Mouse (Mus musculus) limb, embryonic 15.5 days (tissue): ENCODE results near the gene Platr17. TPM values are rescaled to one million over a fixed set of nuclear protein-coding genes. Genes with fewer than 3 reads are reported as not detected.

Experiments used
- ATAC-seq: fragments of 200-750 bp; cut with Nextera tagmentation; 2 replicates; pipeline ENCODE4 v1.8.0; 2017; ENCODE audit warnings: low read depth, moderate TSS enrichment; ENCODE audit not compliant: insufficient number of reproducible peaks, low FRiP score, low TSS enrichment
- H3K27ac ChIP-seq: fragments of 300-500 bp; sonication (generic); 2 replicates; pipeline ENCODE4 v1.5.1; 2015; ENCODE audit warnings: moderate library complexity, mild to moderate bottlenecking, inconsistent platforms
- H3K27me3 ChIP-seq: fragments of 300-500 bp; sonication (generic); 2 replicates; pipeline ENCODE4 v1.6.1; 2015; ENCODE audit warnings: inconsistent platforms
- H3K36me3 ChIP-seq: fragments of 300-500 bp; sonication (generic); 2 replicates; pipeline ENCODE4 v1.6.1; 2015; ENCODE audit warnings: inconsistent platforms
- H3K4me1 ChIP-seq: fragments of 300-500 bp; sonication (generic); 2 replicates; pipeline ENCODE4 v1.6.1; 2015; ENCODE audit warnings: inconsistent platforms
- H3K4me2 ChIP-seq: fragments of 300-500 bp; sonication (generic); 2 replicates; pipeline ENCODE4 v1.6.1; 2015; ENCODE audit warnings: mild to moderate bottlenecking, inconsistent platforms
- H3K4me3 ChIP-seq: fragments of 300-500 bp; sonication (generic); 2 replicates; pipeline ENCODE4 v1.5.1; 2015; ENCODE audit warnings: mild to moderate bottlenecking, inconsistent platforms
- H3K9ac ChIP-seq: fragments of 300-500 bp; sonication (generic); 2 replicates; pipeline ENCODE4 v1.6.1; 2015; ENCODE audit warnings: inconsistent platforms
- H3K9me3 ChIP-seq: fragments of 300-500 bp; sonication (generic); 2 replicates; pipeline ENCODE4 v1.6.1; 2016; ENCODE audit warnings: inconsistent platforms
- WGBS: fragments of 180-500 bp; shearing (Covaris S2); methylation state at CpG from one replicate; pipeline ENCODE4 v1.1.7; 2015; 5-methylcytosine and 5-hydroxymethylcytosine counted together
- polyA plus RNA-seq: library from polyadenylated mRNA; unstranded; fragments of >200 nt; fragmentation: Nextera tagmentation; extraction: Ambion mirVana; gene quantifications from 2 replicates; pipeline ENCODE4 v1.2.1, GENCODE M21; 2015

Gene Platr17
- polyA plus RNA-seq, 1 experiment from 2014 or later = 0.19 TPM

DNA sequence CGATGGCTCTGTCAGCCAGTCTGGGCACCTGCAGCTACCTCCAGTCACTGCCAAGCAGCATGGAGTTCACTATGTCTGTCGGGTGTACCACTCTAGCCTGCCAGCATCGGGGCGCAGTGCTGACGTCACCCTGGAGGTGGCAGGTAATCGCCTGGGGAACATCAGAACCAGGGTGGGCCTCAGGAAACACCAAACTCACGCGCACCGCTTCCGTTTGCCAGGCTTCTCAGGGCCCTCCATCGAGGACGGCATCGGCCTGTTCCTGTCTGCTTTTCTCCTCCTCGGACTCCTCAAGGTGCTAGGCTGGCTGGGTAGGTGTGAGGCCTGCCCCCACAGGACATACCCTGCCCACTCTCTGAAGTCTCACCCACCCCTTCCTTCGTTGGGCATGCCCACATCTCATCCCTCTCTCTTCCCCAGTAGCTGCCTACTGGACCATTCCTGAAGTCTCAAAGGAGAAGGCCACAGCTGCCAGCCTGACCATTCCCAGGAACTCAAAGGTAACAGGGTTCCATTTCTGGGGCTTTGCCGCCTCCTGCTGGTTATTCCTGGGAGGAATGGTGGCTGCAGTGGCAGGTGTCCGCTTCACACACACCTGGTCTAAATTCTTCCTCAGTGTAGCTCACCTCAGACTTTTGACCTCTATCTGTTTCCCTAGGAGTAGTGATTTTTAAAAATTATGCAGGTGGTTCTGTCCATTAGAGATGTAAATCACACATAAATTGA, 21.4 kb downstream of the Platr17 start:
- Histone ChIP-seq H3K9me3 (no peaks in the 10 kb centered on the region), H3K36me3 (peaks cover 22% of the 10 kb centered on the region), H3K4me3 (no peak overlapping the region), H3K9ac (no peak overlapping the region), H3K4me2 (no peak overlapping the region), H3K4me1 (peaks cover 28% of the 10 kb centered on the region), H3K27ac (no peak overlapping the region), H3K27me3 (no peaks in the 10 kb centered on the region)
- 76% methylated on average over 17 of the region's 17 CpGs for WGBS
- no peak for ATAC-seq

DNA sequence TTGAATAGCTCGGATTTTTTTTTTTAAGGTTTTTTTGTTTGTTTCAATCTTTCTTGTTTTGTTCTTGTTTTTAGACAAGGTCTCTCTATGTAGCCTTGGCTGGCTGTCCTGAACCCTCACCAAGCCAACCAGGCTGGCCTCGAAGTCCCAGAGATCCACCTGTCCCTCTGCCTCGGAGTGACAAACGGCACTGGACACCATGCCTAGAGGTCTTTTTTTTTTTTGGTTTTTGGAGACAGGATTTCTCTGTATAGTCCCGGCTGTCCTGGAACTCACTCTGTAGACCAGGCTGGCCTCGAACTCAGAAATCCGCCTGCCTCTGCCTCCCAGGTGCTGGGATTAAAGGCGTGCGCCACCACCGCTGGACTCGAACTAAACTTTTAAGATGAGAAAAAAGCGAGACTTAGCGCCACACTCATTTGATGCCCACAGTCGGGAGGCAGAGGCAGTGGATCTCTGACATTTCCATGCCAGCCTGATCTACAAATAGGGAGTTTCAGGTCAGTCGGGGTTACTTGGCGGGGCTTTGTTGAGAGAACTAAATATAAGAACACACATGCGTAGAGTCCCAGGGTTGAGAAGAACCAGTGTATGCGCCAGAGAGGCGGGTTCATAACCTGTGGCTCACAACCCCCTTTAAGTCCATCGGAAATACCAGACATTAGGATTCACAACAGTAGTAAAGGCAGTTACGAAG, 23.5 kb downstream of the Platr17 start:
- H3K9ac ChIP-seq = peak overlapping the region; percentile 63
- peaks cover 34% of the 10 kb centered on the region for H3K4me1 ChIP-seq
- peaks cover 38% of the 10 kb centered on the region for H3K36me3 ChIP-seq
- H3K4me3 ChIP-seq = peak overlapping the region; percentile 87
- 61% methylated on average over 21 of the region's 21 CpGs for WGBS
- H3K4me2 ChIP-seq = peak overlapping the region; percentile 97
- H3K27ac ChIP-seq = peak overlapping the region; percentile 97; the same call in 1 of the 2 replicates
- H3K9me3 ChIP-seq = no peaks in the 10 kb centered on the region
- no peaks in the 10 kb centered on the region for H3K27me3 ChIP-seq
- ATAC-seq = no peak

DNA sequence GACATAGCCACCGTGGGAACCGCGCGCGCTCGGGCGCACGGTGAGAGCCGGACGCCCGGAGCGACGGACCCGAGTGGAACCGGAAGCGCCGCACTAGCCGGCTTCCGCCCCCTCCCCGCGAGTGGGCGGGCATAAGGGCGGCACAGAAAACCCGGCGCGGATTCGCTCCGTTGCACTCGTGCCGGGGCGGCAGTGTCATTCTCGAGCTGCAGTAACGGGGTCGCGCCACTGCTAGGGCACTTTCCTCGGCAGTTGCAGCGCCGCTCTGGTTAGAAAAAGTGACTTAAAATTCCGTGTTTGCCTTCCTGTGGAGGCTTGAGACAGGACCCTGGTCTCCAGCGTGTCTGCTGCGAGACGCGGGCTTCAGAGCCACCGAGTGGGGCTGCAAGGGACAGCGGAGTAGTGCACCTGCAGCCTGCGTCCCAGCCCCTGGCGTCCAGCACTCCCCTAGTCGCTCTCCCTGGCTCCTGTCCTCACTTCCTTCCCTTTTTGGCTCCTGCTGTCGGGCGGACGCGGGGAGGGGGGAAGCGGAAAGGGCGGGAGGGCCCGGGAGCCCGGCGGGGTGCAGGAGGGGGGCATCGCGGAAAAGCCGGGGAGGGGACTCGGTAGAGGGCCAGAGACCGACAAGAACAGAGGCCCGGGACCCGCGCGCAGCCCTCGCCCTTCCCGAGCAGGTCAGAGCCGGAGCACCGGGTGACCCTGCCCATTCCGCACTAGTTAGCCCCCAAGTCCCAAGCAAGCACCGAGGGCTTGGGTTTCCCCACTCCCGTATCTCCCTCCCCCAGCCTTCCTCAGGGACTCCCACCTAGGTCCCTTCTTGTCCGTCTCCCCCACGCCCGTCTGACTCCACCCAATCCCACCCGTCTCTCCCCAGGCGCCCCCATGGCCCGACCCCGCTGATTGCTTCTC, 24.7 kb downstream of the Platr17 start, which contains the start of gene Rgl2:
Rgl2 (plus strand) TSS at position 173 of the 909 bp plus-strand sequence.
- H3K36me3 ChIP-seq = peaks cover 44% of the 10 kb centered on the region
- peaks cover 34% of the 10 kb centered on the region for H3K4me1 ChIP-seq
- H3K27ac ChIP-seq = peak within 1 kb of the TSS; percentile 97
- peak; percentile 64 for ATAC-seq
- under 1% methylated on average over 74 of the region's 80 CpGs for WGBS
- peak within 1 kb of the TSS; percentile 97 for H3K4me2 ChIP-seq
- H3K9me3 ChIP-seq = no peaks in the 10 kb centered on the region
- peak within 1 kb of the TSS; percentile 87 for H3K4me3 ChIP-seq
- no peaks in the 10 kb centered on the region for H3K27me3 ChIP-seq
- peak within 1 kb of the TSS; percentile 76 for H3K9ac ChIP-seq

DNA sequence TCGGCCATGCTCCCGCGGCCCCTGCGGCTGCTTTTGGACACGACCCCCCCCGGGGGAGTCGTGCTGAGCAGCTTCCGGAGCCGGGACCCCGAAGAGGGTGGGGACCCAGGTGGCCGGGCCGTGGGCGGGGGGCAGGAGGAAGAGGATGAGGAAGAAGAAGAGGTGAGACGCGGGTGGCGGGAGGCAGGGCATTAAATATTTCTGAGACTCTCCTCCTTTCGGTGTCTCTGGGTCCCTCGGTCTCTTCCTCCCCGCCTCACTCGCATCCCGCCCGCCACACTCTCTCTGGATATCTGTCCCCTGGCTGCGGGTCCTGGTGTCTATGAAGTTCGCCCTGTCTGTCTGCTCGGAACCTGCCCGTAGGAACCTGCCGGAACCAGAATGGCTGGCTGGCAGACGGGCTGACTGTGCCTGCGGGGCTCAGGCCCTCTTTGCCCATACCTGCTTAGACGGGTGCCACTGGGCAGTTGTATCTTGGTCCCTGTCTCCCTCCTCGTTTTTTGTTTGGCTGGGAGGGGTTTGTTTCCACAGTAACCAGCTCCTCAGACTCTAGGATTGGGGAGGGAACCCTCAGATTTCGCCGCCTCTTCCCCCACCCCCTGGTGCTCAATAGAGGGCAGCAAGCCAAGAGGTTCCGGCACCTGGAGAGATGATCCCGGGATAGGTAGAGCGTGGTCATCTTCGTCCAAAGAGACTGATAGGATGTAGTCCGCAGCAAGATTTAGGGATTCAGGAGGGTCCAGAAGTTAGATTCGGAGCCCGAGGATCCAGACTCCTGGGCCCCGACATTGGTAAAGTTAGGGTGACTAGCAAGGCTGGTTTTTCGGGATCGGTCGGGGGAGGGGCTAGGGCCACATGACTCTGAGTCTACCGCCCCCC, 25.6 kb downstream of the Platr17 start:
- WGBS = under 1% methylated on average over 45 of the region's 45 CpGs

DNA sequence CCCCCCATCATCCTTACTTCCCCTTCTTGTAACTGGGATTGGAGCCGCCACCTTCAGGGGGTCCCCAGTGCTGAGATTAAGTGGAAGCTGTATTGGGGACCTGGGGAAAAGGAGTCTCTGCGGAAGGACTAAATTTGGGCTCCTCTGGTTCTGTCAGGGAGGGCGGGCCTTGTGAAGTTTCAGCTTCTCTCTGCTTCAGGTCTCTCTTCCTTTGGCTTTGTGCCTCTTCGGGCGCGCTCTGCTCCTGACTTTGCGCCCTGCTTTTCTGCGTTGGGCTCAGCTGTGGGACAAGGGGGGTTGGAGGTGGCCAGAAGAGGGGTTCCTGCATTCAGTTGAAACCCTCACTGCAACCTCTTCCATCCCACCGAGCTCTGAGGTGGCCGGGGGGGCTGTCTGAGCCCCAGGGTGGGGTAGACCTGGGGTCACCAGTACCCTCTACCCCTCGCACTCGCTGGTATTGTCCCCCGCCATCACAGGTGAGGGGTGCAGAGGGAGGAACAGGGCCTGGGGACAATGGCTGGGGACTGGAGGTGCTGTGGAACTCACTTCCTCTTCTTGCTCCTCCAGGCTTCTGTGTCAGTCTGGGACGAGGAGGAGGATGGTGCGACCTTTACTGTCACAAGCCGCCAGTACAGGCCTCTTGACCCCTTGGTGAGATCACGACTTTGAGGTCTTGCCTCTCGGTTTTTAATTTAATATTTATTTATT, 26.4 kb downstream of the Platr17 start:
- 32% methylated on average over 18 of the region's 18 CpGs for WGBS
- Histone ChIP-seq H3K36me3 (peaks cover 48% of the 10 kb centered on the region), H3K4me1 (peaks cover 32% of the 10 kb centered on the region), H3K9ac (peak overlapping the region; percentile 76), H3K4me3 (peak overlapping the region; percentile 87), H3K4me2 (peak overlapping the region; percentile 97), H3K9me3 (no peaks in the 10 kb centered on the region), H3K27me3 (no peaks in the 10 kb centered on the region), H3K27ac (peak overlapping the region; percentile 97)
- ATAC-seq = no peak

More for the DNA sequence above, 25.6 kb downstream of the Platr17 start:
- Histone ChIP-seq H3K9me3 (no peaks in the 10 kb centered on the region), H3K4me3 (peak overlapping the region; percentile 87), H3K9ac (peak overlapping the region; percentile 76), H3K27me3 (no peaks in the 10 kb centered on the region), H3K36me3 (peaks cover 48% of the 10 kb centered on the region), H3K4me2 (peak overlapping the region; percentile 97), H3K27ac (peak overlapping the region; percentile 97), H3K4me1 (peaks cover 32% of the 10 kb centered on the region)
- ATAC-seq = no peak

DNA sequence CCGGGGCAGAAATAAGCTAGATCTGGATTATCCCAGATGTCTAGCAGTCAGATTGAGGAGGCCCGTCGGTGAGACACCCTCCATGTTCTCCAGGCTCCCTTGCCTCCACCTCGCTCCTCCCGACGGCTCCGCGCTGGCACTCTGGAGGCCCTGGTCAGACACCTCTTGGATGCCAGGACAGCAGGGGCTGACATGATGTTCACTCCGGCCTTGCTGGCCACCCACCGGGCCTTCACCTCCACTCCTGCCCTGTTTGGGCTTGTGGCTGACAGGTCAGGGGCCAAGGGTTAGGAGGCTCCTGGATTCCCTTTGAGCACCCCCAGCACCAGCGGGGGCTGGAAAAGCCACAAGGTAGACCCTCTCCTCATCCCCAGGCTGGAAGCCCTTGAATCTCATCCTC, 27.0 kb downstream of the Platr17 start:
- 92% methylated on average over 11 of the region's 11 CpGs for WGBS
- Histone ChIP-seq H3K9ac (no peak overlapping the region), H3K4me1 (peaks cover 32% of the 10 kb centered on the region), H3K36me3 (peaks cover 52% of the 10 kb centered on the region), H3K4me2 (no peak overlapping the region), H3K27me3 (no peaks in the 10 kb centered on the region), H3K9me3 (no peaks in the 10 kb centered on the region), H3K4me3 (no peak overlapping the region), H3K27ac (no peak overlapping the region)
- ATAC-seq = no peak

DNA sequence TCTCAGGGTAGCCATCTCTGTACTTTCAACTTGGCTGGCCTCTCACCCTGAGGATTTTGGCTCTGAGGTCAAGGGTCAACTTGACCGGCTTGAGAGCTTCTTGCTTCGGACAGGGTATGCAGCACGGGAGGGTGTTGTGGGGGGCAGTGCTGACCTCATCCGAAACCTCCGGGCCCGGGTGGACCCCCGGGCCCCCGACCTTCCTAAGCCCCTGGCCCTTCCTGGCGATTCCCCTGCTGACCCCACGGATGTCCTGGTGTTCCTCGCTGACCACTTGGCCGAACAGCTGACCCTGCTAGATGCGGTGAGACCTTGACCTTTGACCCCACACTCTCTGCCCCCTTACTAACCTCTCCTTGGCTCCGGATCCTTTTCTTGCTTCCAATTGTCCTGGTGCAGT, 27.5 kb downstream of the Platr17 start:
- no peaks in the 10 kb centered on the region for H3K27me3 ChIP-seq
- ATAC-seq = no peak
- H3K36me3 ChIP-seq = peaks cover 53% of the 10 kb centered on the region
- WGBS = 89% methylated on average over 14 of the region's 14 CpGs
- peaks cover 32% of the 10 kb centered on the region for H3K4me1 ChIP-seq
- H3K4me2 ChIP-seq = no peak overlapping the region
- no peak overlapping the region for H3K4me3 ChIP-seq
- no peak overlapping the region for H3K9ac ChIP-seq
- H3K9me3 ChIP-seq = no peaks in the 10 kb centered on the region
- no peak overlapping the region for H3K27ac ChIP-seq

DNA sequence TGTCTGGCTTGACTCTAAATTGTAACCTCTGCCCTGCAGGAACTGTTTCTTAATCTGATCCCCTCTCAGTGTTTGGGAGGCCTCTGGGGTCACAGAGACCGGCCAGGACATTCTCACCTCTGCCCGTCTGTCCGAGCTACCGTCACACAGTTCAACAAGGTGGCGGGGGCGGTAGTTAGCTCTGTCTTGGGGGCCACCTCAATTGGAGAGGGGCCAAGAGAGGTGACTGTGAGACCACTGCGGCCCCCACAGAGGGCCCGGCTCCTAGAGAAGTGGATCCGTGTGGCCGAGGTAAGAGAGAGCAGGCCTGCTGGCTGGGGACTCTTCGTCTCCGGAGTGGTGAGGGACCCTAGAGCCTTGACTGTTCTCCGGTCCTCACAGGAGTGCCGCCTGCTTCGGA, 28.0 kb downstream of the Platr17 start:
- Histone ChIP-seq H3K9me3 (no peaks in the 10 kb centered on the region), H3K4me3 (no peak overlapping the region), H3K36me3 (peaks cover 52% of the 10 kb centered on the region), H3K4me1 (peaks cover 30% of the 10 kb centered on the region), H3K27ac (no peak overlapping the region), H3K9ac (no peak overlapping the region), H3K27me3 (no peaks in the 10 kb centered on the region), H3K4me2 (no peak overlapping the region)
- 93% methylated on average over 15 of the region's 15 CpGs for WGBS
- no peak for ATAC-seq

DNA sequence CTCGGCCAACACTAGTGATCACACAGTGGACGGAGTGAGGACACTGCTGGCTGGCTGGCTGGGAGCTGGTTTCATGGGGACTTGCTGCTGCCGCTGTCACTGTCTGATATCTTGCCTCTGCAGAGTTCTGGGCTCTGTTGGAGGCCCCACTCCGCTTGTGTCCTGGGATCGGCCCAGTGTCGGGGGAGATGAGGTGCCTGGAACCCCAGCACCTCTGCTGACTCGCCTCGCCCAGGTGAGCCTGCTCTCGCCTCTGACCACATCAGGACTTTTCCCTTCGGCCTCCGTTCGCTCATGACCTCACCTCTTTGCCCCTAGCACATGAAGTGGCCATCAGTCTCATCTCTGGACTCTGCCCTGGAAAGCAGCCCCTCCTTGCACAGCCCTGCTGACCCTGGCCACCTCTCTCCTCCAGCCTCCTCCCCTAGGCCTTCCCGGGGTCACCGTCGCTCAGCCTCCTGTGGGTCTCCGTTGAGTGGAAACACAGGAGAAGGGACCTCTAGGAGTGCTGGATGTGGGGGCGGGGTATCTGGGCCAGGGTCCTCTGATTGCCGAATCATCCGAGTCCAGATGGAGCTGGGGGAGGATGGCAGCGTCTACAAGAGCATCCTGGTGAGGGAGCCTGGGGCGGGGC, 30.6 kb downstream of the Platr17 start:
- Histone ChIP-seq H3K4me1 (peaks cover 27% of the 10 kb centered on the region), H3K27me3 (no peaks in the 10 kb centered on the region), H3K27ac (no peak overlapping the region), H3K9me3 (no peaks in the 10 kb centered on the region), H3K4me3 (no peak overlapping the region), H3K4me2 (no peak overlapping the region), H3K36me3 (peaks cover 59% of the 10 kb centered on the region), H3K9ac (no peak overlapping the region)
- 89% methylated on average over 21 of the region's 21 CpGs for WGBS
- ATAC-seq = no peak

DNA sequence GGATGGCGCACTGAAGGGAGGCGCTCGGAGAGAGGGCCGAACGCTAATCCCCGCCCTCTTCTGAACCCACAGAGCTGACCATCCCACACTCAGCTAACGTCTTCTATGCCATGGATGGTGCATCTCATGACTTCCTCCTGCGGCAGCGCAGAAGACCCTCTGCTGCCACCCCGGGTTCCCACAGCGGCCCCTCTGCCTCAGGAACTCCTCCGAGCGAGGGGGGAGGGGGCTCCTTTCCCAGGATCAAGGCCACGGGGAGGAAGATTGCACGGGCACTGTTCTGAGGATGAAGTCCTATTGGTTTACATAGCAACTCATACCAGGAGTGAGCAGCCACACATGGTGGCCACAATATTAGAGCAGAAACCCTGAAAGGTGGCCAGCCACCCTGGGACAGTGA, 32.1 kb downstream of the Platr17 start:
- ATAC-seq = no peak
- WGBS = 87% methylated on average over 15 of the region's 15 CpGs
- Histone ChIP-seq H3K9me3 (no peaks in the 10 kb centered on the region), H3K36me3 (peaks cover 57% of the 10 kb centered on the region), H3K27ac (no peak overlapping the region), H3K9ac (no peak overlapping the region), H3K27me3 (no peaks in the 10 kb centered on the region), H3K4me1 (peaks cover 25% of the 10 kb centered on the region), H3K4me3 (no peak overlapping the region), H3K4me2 (no peak overlapping the region)
